Mouse (Mus musculus): ENCODE results near the gene Tspan12.

- TF ChIP-seq POLR2A (IDR thresholded peaks at IDR 0.05; ENCODE audit: borderline replicate concordance, control insufficient read depth, low read depth, low read length) (no peak), CTCF (IDR thresholded peaks at IDR 0.05; ENCODE audit: control insufficient read depth, insufficient read depth, low read length) (no peak)
Measured at GRCm38 (mm10) chr6:21853342-21853741, 1.0 kb upstream of the Tspan12 start.

Data from bone marrow, adult 2 months (tissue).